Mouse (Mus musculus) megakaryocyte, embryonic 14.5 days (primary cell): Measurements from ENCODE around the gene Mllt10.

Source experiments
- FLI1 ChIP-seq: IDR thresholded peaks from 2 replicates; pipeline ENCODE4 v1.6.1; 2012; ENCODE audit warnings: low read length, inconsistent platforms, mixed read lengths
- GATA1 ChIP-seq: IDR thresholded peaks from 3 replicates; pipeline ENCODE4 v1.6.1; 2012; ENCODE audit warnings: mixed read lengths, low read length, inconsistent platforms, borderline replicate concordance

GRCm38 (mm10) chr2:18249224-18249623, 194.2 kb downstream of the Mllt10 start:
- TF ChIP-seq GATA1 (no peak), FLI1 (no peak)
